Comparison of ENCODE assay signal across 11 mouse cellular contexts in the genomic region with DNA sequence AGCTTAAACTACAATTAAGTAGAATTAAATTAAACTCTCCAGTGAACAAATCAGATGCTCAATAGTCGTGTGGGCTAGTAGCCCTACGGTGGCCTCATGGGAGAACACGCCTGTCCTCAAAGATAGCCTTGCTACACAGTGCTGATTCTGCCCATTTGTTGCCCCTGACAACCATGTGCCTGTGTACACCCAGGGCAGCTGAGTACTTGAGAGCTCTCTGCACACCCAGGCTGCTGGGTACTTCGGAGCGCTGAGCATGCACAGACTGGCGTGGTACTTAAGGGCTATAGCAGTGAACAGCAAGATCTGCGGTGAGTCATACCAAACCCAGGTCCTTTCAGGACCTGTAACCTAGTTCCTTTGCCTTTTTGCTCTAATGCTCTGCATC.
DNase-seq lines count a peak whose midpoint lies in the region; ATAC-seq lines count a peak whose summit lies in the region.
"Had no signal": no experiment of that assay in that cellular context is flagged by ENCODE, and none has a peak within 500 bp of the region (broad histone marks: within the 10 kb centered on the region; RNA-seq: fewer than 3 reads in every experiment).

No protein-coding gene starts in this region.

- no peaks in the 10 kb centered on the region for H3K36me3 ChIP-seq in forebrain, embryonic 15.5 days
- H3K36me3 ChIP-seq in forebrain, embryonic 14.5 days (ENCODE audit: control insufficient read depth, insufficient read depth, low read length) = no peaks in the 10 kb centered on the region
- H3K36me3 ChIP-seq: embryonic facial prominence, embryonic 13.5 days; liver, embryonic 15.5 days had no signal

- no peak overlapping the region for H3K9ac ChIP-seq in forebrain, embryonic 15.5 days (replicated peaks)
- no peak overlapping the region for H3K9ac ChIP-seq in forebrain, embryonic 14.5 days (ENCODE audit: low read length)
- H3K9ac ChIP-seq: embryonic facial prominence, embryonic 13.5 days; liver, embryonic 15.5 days had no signal

- H3K27me3 ChIP-seq in forebrain, embryonic 15.5 days = no peaks in the 10 kb centered on the region
- H3K27me3 ChIP-seq in forebrain, embryonic 14.5 days (replicated peaks; ENCODE audit: control insufficient read depth, insufficient read depth, low read length) = no peaks in the 10 kb centered on the region
- H3K27me3 ChIP-seq: embryonic facial prominence, embryonic 13.5 days; liver, embryonic 15.5 days had no signal

- H3K9me3 ChIP-seq in forebrain, embryonic 15.5 days = no peaks in the 10 kb centered on the region
- no peaks in the 10 kb centered on the region for H3K9me3 ChIP-seq in forebrain, embryonic 14.5 days (replicated peaks; ENCODE audit: control insufficient read depth, low read length)
- H3K9me3 ChIP-seq: embryonic facial prominence, embryonic 13.5 days; liver, embryonic 15.5 days had no signal

- no peak overlapping the region for H3K4me2 ChIP-seq in forebrain, embryonic 15.5 days (replicated peaks)
- no peak overlapping the region for H3K4me2 ChIP-seq in forebrain, embryonic 14.5 days (ENCODE audit: low read length)
- H3K4me2 ChIP-seq: embryonic facial prominence, embryonic 13.5 days; liver, embryonic 15.5 days had no signal

- no peak overlapping the region for H3K4me3 ChIP-seq in forebrain, embryonic 15.5 days
- no peak overlapping the region for H3K4me3 ChIP-seq in forebrain, embryonic 14.5 days (ENCODE audit: low read depth, low read length)
- H3K4me3 ChIP-seq: embryonic facial prominence, embryonic 13.5 days; liver, embryonic 15.5 days had no signal

- H3K4me1 ChIP-seq in forebrain, embryonic 15.5 days = 0 out of 2 replicates have a peak, but pooled peaks cover 4% of the 10 kb centered on the region
- H3K4me1 ChIP-seq in forebrain, embryonic 14.5 days (ENCODE audit: control insufficient read depth, insufficient read depth, low read length) = no peaks in the 10 kb centered on the region
- H3K4me1 ChIP-seq: liver, embryonic 15.5 days had no signal

- no peak overlapping the region for H3K27ac ChIP-seq in forebrain, embryonic 15.5 days (replicated peaks)
- H3K27ac ChIP-seq in forebrain, embryonic 14.5 days (ENCODE audit: low read depth, low read length) = no peak overlapping the region
- H3K27ac ChIP-seq: embryonic facial prominence, embryonic 13.5 days; liver, embryonic 15.5 days had no signal

- 86% methylated on average over 7 of the region's 7 CpGs for WGBS in forebrain, embryonic 15.5 days
- WGBS in forebrain, embryonic 14.5 days = 86% methylated on average over 7 of the region's 7 CpGs

- ATAC-seq in forebrain, embryonic 15.5 days (replicated peaks) = 0 out of 2 replicates have a peak, but pooled peaks have one; percentile 61
- ATAC-seq in forebrain, embryonic 14.5 days = no peak

- DNase-seq in forebrain, embryonic 14.5 days (ENCODE audit: low spot score) = no peak
- peak; percentile 46 to 64 for DNase-seq in urinary bladder, adult 18-20 months (ENCODE audit: low spot score in 2 of 2)
- DNase-seq in urinary bladder, postnatal 4 days (ENCODE audit: low spot score in 2 of 2) = no peak
- peak; percentile 45 for DNase-seq in lung, postnatal 36 days
- peak; percentile 34 to 59 for DNase-seq in urinary bladder, postnatal 36 days (ENCODE audit: low spot score in 2 of 2)
- DNase-seq in ovary, postnatal 10 days (ENCODE audit: low spot score) = no peak
- no peak for DNase-seq in cerebellum, postnatal 36 days
- DNase-seq: gastrocnemius, postnatal 25 days had no signal

Comparison
In these comparisons a context has a peak if more than half of its experiments do, and no peak if none do; other contexts are left out.
1. DNase-seq: peak in urinary bladder, adult 18-20 months (2 of 2), lung, postnatal 36 days (single experiment) and urinary bladder, postnatal 36 days (2 of 2); none in forebrain, embryonic 14.5 days (single experiment), urinary bladder, postnatal 4 days (0 of 2), ovary, postnatal 10 days (single experiment) and cerebellum, postnatal 36 days (0 of 2).